Mouse (Mus musculus): ENCODE data around the gene Dnaaf5. TPM values are rescaled to one million over a fixed set of nuclear protein-coding genes. Genes with fewer than 3 reads are reported as not detected.

Dnaaf5 gene
- polyA plus RNA-seq, 1 experiment from 2014 or later = 5.0 TPM

Other genes starting within 250 kb of the Dnaaf5 start
- gene Pdgfa, start 152.9 kb upstream of the Dnaaf5 start, polyA plus RNA-seq (2015; fragmentation: Nextera tagmentation; extraction: Ambion mirVana) = 46.0 and 51.1 TPM in 2 replicates
- gene Prkar1b, start 222 bp upstream of the Dnaaf5 start, polyA plus RNA-seq (2015; fragmentation: Nextera tagmentation; extraction: Ambion mirVana) = 10.1 and 12.3 TPM in 2 replicates
- 32.4 and 38.9 TPM in 2 replicates for gene Sun1, start 50.4 kb downstream of the Dnaaf5 start, polyA plus RNA-seq (2015; fragmentation: Nextera tagmentation; extraction: Ambion mirVana)
- 132 and 146 TPM in 2 replicates for gene Get4, start 102.1 kb downstream of the Dnaaf5 start, polyA plus RNA-seq (2015; fragmentation: Nextera tagmentation; extraction: Ambion mirVana)
- gene Adap1, start 175.4 kb downstream of the Dnaaf5 start, polyA plus RNA-seq (2015; fragmentation: Nextera tagmentation; extraction: Ambion mirVana) = 1.9 and 3.1 TPM in 2 replicates
- gene Cox19, start 201.2 kb downstream of the Dnaaf5 start, polyA plus RNA-seq (2015; fragmentation: Nextera tagmentation; extraction: Ambion mirVana) = 69.7 and 77.3 TPM in 2 replicates
- 0.47 TPM in 1 of 2 replicates, not detected in the other for gene Cyp2w1, start 202.4 kb downstream of the Dnaaf5 start, polyA plus RNA-seq (2015; fragmentation: Nextera tagmentation; extraction: Ambion mirVana)
- 14.0 and 14.7 TPM in 2 replicates for gene Gpr146, start 227.5 kb downstream of the Dnaaf5 start, polyA plus RNA-seq (2015; fragmentation: Nextera tagmentation; extraction: Ambion mirVana)

Data from heart, embryonic 15.5 days (tissue).